Mouse (Mus musculus) urinary bladder, postnatal 4 days (tissue): ENCODE data around the gene Piwil1.
A peak's percentile ranks its signal among the peaks of the same experiment; 100 is the strongest.
"Not testable (repeated sequence)": the region's sequence is repeated elsewhere in the genome, so short reads cannot be mapped to it uniquely, and the experiment has no call there.

ENCODE experiments used
- DNase-seq, 2 experiments: peaks; one replicate each; pipeline ENCODE4 v3.0.0; 2021 to 2022; ENCODE audit warnings: low spot score in 2 of 2

Gene Piwil1

DNA sequence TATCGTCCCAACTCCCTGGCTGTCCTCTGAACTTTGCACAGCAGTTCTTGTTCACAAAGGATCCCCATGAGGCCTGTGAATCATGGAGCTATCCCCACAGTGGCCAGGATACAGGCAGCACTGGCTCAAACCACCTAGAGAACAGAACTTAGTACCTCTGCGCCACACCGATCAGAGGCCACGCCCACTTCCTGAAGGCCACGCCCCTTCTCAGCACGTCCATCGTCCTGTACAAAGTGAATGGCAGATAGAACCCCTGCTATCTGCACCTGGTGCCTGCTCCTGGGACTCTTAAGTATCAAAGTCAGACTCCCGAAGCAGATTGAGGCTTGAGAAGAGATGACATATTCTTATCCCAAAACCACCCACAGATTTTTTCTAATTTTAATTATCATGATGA, 8.3 kb downstream of the Piwil1 start:
- no peak for DNase-seq

DNA sequence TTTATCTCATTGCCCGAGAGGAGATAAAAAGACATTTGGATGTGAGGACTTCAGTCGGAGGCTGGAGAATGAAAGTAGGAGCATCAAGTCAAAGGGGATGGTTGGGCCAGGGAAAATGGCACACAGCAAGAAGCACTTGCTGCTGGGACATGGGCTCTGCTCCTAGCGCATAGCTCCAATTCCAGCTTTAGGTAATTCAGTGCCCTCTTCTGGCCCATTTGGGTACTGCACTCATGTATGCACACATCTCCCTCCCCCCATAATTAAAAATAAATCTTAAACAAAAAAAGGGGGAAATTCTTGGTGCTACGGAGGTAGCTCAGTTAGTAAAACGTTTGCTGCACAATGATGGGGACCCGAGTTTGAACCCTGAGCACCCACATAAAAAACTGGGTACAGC, 9.5 kb downstream of the Piwil1 start:
- no peak for DNase-seq

DNA sequence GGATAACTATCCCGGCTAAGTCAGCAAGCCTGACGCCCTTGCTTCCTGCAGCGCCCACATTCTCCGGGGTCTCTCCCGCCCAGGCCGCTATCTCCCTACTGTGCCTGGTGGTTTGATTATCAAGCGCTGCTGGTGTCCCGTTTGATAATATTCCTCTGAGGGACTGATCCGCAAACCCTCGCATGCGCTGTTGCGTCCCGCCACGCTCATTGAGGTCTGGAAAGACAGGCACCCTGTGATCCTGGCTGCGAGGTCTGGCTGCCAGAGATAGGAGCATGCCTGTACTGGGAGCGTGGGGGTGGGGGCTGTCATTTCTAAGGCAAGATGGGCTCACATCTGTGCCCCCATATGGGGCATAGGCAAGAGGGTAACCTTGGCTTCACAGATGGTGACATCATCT, 12.8 kb downstream of the Piwil1 start:
- no peak for DNase-seq

DNA sequence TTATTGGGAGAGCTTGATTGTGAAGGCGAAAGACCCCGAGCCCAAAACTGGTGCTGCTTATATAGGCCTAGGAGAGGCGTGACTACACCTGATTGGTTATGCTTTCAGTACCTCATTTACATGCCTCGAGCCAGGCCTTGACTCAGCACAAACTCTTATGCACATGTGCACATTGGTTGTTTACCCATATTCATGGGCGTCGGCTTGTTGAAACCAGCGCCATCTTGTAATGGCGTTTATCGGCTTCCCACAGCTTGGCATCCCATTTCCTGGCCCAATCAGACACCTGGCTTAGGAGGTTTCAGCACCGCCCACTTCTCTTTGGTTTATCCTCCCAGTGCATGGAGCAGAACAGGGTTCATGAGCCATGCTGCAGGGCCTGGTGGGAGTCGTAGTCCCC, 18.1 kb downstream of the Piwil1 start:
- not testable (repeated sequence) for DNase-seq

DNA sequence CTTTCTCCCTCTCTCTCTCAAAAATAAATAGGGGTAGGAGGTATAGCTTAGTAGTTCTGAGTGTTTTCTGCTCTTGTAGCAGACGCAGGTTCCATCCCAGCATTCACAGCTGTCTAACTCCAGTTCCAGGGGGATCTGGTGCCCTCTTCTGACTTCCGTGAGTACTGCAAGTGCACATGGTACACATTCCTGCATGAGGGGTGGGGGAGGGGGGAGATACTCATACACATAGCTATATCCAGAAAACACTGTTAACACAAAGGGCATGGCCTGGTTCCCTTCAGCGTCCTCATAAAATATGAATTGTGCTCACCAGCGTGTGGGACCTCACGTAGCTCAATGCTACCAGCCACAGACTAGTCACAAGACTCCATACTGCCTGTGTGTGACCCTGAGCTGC, 27.0 kb downstream of the Piwil1 start:
- no peak for DNase-seq

DNA sequence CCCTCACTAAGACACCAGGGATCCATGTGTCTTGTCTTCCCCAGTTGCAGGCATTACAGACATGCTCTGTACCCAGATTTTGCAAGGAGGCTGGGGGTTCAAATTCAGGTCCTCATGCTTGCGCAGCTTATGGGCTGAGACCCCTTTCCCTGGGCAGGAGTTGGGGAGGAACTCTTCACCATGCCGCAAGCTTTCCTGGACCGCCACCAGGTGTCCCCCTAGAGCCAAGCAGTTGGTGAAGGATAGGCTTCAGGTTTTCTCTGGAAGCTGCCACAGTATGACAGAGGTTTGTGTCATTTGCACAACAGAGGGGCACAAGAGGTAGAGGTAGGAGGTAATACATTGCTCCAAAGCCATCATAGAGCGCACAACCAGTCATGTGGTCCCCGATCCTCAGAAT, 28.3 kb downstream of the Piwil1 start:
- no peak for DNase-seq

DNA sequence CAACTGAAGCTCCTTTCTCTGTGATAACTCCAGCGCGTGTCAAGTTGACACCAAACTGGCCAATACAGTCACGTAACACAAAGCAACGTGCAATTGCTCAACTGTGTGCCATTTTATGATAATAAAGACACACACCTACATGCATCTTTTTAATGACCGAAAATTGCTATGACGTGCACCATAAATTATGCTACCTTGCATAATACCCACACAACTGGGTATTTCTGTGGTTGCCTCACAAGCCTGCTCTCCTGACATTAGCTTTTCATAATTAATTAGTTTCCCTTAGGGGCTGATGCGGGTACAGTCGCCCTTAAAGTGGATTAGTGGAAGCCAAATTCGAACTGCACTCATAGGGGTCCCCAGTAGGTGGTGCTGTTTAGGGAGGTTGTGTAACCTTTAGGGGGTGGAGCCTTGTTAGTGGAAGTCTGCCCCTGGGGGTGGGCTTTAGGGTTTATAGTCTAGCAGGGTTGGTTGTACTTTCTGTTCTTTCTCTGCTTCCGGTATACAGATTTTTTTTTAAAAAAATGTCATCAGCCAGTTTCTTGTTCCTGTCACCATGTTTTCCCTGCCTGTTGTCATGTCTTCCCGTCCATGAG, 30.2 kb downstream of the Piwil1 start:
- DNase-seq = no peak

DNA sequence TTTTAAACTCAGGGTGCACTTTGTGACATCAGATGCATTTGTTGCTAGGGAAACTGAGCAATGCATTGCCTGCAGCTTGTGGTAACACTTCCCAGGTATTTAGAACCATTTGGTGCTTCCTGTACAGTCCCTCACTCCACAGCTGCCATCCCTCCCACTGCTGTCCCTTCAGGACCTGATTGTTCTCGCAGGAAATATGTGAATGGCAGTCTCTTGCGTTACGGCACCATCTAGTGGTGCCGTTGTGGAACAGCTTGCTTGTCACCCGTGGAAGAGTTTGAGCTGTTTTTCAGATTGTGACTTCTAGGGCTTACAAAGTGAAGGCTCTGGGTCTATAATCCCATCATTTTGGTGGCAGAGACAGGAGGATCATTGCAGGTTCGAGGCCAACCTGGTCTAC, 31.6 kb downstream of the Piwil1 start:
- DNase-seq = no peak

DNA sequence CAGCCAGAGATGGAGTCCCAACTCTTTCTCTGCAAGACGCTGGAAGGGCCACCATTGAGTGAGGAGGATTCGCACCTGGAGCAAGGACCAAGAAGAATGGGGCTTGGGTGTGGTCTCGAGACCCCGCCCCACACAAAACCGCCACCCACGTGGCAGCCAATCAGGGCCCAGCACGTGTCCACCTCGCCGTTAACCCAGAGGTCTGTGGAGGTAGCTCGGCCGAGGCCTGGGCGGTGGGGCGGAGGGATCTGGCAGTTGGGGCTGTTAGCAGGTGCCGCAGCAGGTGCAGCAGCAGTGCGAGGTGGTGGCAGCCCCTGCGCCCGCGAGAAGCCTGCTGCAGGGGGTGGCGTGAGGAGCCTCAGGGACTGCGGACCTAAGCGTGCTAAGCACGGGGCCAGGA, 33.6 kb downstream of the Piwil1 start:
- DNase-seq = no peak

DNA sequence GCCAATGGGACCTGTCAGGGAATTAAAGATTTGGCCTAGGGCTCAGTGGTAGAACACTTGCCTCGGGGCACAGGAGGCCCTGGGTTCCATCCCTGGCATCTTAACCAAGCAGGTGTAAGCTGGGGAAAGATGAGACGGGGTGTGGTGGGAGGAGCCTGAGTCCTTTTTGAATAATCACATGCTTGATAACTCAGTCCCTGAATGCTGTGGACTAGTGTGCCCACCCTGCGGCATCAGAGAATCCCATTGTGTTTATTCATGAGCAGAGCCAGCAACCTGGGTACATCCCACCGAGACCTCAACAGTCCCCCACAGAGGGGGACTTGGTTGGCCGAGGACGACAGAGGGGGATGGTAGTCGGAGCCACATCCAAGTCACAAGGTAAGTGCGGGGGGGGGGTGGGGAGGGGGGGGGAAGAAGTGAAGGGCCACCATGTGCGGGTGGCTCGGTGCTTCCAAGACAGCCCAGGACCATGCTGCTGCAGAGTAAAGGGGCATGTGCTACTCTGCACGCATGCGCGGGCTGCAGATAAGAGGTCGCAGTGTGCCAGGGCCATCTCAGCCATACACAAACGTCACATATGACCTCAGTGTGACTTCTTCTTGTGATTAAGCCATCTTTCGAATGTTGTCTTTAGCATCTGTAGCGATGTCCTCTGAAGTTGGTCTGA, 37.0 kb downstream of the Piwil1 start:
- DNase-seq = no peak

DNA sequence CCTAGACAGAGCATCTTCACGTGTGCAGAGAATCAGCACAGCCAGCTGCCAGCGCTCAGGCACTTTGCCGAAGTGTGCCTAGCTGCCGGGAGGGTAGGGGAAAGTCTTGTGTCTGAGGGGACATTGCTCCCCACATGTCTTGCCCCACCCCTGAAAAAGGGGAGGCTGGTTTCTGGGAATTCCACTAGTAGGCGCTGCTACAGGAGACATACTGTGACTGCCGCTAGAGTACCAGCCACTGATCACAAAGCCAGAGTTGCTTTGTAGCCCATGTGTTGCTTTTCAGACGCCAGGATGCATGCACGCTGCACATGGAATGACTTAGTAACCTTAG, 37.5 kb downstream of the Piwil1 start:
- no peak for DNase-seq

DNA sequence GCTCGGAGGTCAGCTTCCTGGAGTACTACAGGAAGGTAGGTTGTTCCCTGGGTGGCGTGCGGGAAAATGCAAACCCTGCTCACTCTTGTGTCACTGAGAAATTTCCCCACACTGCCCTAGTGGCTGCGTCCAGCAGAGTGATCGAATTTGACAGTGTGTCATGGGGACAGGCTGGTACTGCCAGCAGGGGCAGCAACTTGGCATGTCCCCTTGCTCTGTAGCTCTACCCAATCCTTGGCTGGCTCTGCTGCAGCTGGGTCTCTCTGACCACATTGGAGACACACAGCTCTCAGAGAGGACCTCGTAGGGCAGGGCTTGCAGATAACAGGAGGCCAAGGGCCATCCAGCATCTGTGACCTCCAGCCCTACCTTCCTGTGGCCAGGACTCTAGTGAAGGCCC, 42.0 kb downstream of the Piwil1 start:
- peak in 1 of 2 experiments; percentile 52 for DNase-seq

DNA sequence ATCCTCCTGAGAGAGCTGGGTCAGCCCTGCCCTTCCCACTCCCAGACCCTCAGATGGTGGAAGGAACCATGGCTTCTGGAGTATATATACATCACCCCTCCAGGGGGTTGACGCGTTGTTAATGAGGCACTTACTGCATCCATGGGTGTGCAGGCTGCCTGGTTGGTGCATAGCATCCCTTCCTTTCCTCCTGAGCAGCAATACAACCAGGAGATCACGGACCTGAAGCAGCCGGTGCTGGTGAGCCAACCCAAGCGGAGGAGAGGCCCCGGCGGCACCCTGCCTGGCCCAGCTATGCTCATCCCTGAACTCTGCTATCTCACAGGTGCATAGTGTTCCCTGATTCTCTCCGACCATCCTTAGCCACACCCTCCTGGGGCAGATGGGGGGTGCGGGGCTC, 42.9 kb downstream of the Piwil1 start:
- DNase-seq = peak in 1 of 2 experiments; percentile 58

DNA sequence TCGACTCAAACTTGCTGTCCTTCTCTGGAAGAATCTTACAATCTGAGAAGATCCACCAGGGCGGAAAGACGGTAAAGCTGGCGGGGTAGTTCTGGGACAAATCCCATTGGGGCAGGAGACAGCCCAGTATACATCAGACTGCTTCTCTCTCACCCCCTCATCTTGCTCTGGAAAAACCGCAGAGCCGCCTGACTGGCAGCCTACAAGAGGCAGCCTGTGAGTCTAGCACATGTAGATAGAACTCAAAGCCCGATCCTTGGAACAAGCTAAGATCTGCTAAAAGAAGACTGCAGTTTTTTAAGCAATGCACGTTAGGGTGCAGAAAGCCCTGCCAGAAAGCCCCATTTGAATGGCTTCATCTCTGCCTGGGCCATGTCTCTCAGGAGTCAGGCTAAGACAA, 43.9 kb downstream of the Piwil1 start:
- peak in 1 of 2 experiments; percentile 49 for DNase-seq

DNA sequence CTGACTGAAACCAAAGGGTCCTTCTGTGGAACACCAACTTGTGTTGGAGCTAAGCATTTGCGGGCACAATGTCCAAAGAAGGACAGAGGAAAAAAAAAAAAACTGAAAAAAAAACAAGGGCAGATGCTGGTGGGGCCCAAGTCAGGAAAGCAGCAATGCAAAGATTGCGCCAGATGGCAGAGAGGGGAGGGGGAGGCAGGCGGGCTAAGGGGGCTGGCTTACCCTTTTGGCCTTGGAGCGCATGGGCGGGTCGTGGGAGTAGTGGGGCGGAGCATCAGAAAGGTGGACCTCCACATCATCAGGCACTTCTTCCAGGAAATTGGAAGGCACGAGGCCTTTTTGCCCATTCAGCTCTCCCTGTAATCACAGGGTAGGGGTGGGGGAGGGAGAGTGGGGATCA, 58.8 kb downstream of the Piwil1 start:
- no peak for DNase-seq

DNA sequence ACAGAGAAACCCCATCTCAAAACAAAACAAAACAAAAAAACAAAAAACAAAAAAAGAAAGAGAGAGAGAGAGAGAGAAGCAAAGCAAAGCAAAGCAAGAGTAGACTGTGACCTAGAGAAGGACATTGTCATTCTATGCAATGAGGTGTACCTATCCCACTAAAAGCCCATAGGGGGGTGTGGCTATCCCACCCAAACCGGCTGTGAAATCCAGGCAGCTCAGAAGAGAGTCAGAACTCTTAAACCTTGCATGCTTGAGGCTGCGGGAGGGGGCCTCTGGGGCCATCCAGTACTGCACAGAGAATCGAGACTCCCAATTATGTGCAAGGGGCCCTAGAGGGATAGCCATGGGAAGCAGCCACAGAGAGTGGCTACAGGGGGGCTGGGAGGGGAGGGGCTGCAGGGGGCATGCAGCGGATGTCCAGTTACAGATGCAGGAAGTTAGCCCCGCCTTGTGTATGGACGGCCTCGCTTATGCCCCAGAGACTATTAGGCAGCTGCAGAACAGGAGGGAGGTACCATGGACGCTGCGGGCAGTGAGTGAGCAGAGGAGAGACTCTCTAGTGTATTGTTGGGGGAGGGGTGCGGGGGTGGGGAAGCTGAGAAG, 66.8 kb downstream of the Piwil1 start:
- DNase-seq = no peak

DNA sequence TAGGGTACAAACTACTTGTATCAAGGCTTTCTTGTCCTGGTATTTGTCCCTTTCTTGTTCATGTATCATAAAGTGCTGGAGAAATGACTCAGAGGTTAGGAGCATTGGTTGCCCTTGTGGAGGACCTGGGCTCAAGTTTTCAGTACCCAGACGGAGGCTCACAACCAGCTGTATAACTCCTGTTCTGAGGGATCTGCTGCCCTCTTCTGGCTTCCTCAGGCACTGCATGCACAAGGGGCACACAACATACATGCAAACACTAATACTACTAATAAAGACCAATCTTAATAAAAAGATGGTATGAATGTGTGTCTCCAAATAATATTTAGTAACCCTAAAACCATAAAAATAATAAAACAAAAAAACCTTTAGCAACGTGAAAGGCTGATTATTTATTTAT, 74.1 kb downstream of the Piwil1 start:
- no peak for DNase-seq

DNA sequence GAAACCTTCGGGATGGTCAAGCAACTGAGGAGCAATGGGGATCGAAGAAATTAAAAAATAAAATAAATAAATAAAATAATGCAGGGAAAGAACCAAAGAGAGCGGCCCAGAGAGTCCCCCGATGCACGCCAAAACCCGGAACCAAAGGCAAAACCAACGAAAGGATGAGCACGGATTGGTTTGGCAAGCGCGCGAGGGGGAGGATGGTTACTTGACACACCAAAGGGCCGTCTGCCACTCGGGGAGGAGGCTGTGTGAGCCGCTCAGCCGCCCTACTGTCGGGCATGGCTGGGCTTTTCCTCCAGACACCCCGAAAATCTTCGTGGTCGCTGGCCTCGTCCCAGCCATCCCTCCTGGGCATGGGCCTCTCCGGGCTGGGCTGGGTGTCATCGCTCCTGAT, 79.3 kb downstream of the Piwil1 start:
- no peak for DNase-seq

DNA sequence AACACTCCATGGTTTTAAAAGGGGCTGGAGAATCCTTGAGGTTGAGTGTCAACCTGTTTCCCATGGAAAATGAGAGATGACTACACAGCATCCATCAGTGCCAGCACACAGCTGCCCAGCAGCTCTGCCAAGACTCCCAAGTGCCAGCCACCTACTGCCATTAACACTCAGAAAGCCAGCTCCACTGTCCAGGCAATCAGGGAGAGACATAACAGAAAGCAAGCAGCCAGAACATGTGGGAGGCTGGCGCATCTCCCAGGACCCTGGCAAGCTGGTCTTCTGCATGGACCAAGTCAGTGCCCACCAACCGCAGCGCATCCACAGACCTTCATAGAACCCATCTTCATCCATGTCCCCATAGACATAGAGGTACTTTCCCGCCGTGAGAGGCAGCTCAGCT, 98.3 kb downstream of the Piwil1 start:
- no peak for DNase-seq
